ENCODE assay signal across 8 mouse cellular contexts in the genomic region with DNA sequence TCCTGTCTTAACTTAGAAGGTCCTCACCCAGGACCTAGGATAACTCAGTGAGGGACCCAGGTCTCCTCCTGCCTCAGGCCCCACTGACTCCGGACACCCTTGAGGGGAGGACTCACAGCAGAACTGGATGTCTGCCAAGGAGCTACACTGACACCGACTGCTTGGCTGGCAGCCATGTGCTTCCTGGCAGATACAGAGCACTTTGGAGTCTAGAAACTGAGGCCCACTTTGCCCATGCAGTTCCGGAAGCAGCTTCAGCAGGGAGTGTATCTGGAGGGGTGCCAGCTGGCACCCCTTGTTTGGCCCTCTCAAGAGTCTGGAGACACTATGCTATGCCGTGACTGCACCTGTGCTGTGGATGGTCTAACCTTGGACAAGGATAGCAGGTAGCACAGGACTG. TPM values are rescaled to one million over a fixed set of nuclear protein-coding genes. Genes with fewer than 3 reads are reported as not detected.
A peak's percentile ranks its signal among the peaks of the same experiment; 100 is the strongest.
DNase-seq lines count a peak whose midpoint lies in the region; ATAC-seq and TF ChIP-seq lines count a peak whose summit lies in the region.

No protein-coding gene starts in this region.

- H3K9me3 ChIP-seq in kidney, postnatal 0 days (replicated peaks; ENCODE audit: low read length): no peaks in the 10 kb centered on the region

- ATAC-seq in kidney, postnatal 0 days (replicated peaks; ENCODE audit: low FRiP score, low read depth): no peak

- TF ChIP-seq EP300 in heart, adult 2 months (IDR thresholded peaks at IDR 0.05; ENCODE audit: insufficient read depth, low read depth, low read length): no peak

- no peaks in the 10 kb centered on the region for H3K36me3 ChIP-seq in heart, adult 2 months (ENCODE audit: control insufficient read depth, insufficient read depth, low read length)
- H3K36me3 ChIP-seq in kidney, postnatal 0 days (ENCODE audit: insufficient read depth, low read length): no peaks in the 10 kb centered on the region

- H3K4me3 ChIP-seq in heart, adult 2 months: no peak overlapping the region
- H3K4me3 ChIP-seq in kidney, postnatal 0 days (replicated peaks; ENCODE audit: low read depth, low read length): no peak overlapping the region

- peak; percentile 77 for DNase-seq in ovary, adult 18-20 months (ENCODE audit: low spot score)
- DNase-seq in ovary, postnatal 10 days (ENCODE audit: low spot score): no peak
- DNase-seq in brain, adult 2 months (ENCODE audit: low read depth, low spot score): peak; percentile 93
- peak; percentile 68 to 72 for DNase-seq in heart, adult 2 months
- DNase-seq in kidney, postnatal 0 days (ENCODE audit: low spot score): peak; percentile 29
- DNase-seq in lung, postnatal 10 days: peak; percentile 79
- peak; percentile 31 to 59 for DNase-seq in thymus, adult 18-20 months
- DNase-seq in yolk sac, embryonic 10.5 days (ENCODE audit: low spot score): no peak

- TF ChIP-seq POLR2A in heart, adult 2 months (IDR thresholded peaks at IDR 0.05; ENCODE audit: insufficient read depth, low read depth, low read length): no peak

- H3K79me2 ChIP-seq in heart, adult 2 months (replicated peaks; ENCODE audit: control insufficient read depth, insufficient read depth, low read length): no peaks in the 10 kb centered on the region

- H3K4me1 ChIP-seq in heart, adult 2 months (ENCODE audit: control insufficient read depth, insufficient read depth, low read length): peaks cover 2% of the 10 kb centered on the region
- H3K4me1 ChIP-seq in kidney, postnatal 0 days (replicated peaks; ENCODE audit: insufficient read depth, low read length): no peaks in the 10 kb centered on the region

- no peak overlapping the region for H3K27ac ChIP-seq in heart, adult 2 months
- H3K27ac ChIP-seq in kidney, postnatal 0 days: no peak overlapping the region

- TF ChIP-seq CTCF in heart, adult 2 months (IDR thresholded peaks at IDR 0.05): no peak
- TF ChIP-seq CTCF in kidney, postnatal 0 days (IDR thresholded peaks at IDR 0.05; ENCODE audit: low read depth): no peak

- no peak overlapping the region for H3K9ac ChIP-seq in heart, adult 2 months (ENCODE audit: low read depth, low read length)
- no peak overlapping the region for H3K9ac ChIP-seq in kidney, postnatal 0 days (ENCODE audit: low read depth, low read length)

- WGBS in heart, adult 2 months: 2% methylated on average over 4 of the region's 4 CpGs
- WGBS in kidney, postnatal 0 days: 25% methylated on average over 4 of the region's 4 CpGs

- no peaks in the 10 kb centered on the region for H3K27me3 ChIP-seq in heart, adult 2 months (ENCODE audit: control insufficient read depth, insufficient read depth, low read length)
- H3K27me3 ChIP-seq in kidney, postnatal 0 days (ENCODE audit: insufficient read depth, low read length): no peaks in the 10 kb centered on the region; the same call in 1 of the 2 replicates

- intact Hi-C loops in heart, adult 2 months (cut with DNase I): no loop called here

- no peak overlapping the region for H3K4me2 ChIP-seq in kidney, postnatal 0 days (ENCODE audit: low read length)

RNA-seq across cellular contexts. Expression of a gene that starts 9.7 kb away (rescaled TPM):
- total RNA-seq in heart, adult 2 months (2021): 10 to 100 TPM; 12.5 TPM
- 17.4 and 17.9 TPM in 2 replicates for polyA plus RNA-seq in heart, adult 2 months (2012; rRNA removed)
- 32.0 and 35.1 TPM in 2 replicates for polyA plus RNA-seq in kidney, postnatal 0 days (2015; fragmentation: Nextera tagmentation; extraction: Ambion mirVana)

RNA-seq across cellular contexts. Expression of a gene that starts 11.9 kb away (rescaled TPM):
- total RNA-seq in heart, adult 2 months (2021): under 1 TPM; 0.55 to 0.63 TPM
- 0.31 and 0.41 TPM in 2 replicates for polyA plus RNA-seq in heart, adult 2 months (2012; rRNA removed)
- not detected in 2 replicates for polyA plus RNA-seq in kidney, postnatal 0 days (2015; fragmentation: Nextera tagmentation; extraction: Ambion mirVana)

RNA-seq across cellular contexts. Expression of a gene that starts 18.8 kb away (rescaled TPM):
- under 1 TPM; 0.26 to 0.50 TPM for total RNA-seq in heart, adult 2 months (2021)
- 5.3 and 5.6 TPM in 2 replicates for polyA plus RNA-seq in heart, adult 2 months (2012; rRNA removed)
- polyA plus RNA-seq in kidney, postnatal 0 days (2015; fragmentation: Nextera tagmentation; extraction: Ambion mirVana): 79.0 and 88.4 TPM in 2 replicates

RNA-seq across cellular contexts. Expression of a gene that starts 24.9 kb away (rescaled TPM):
- 10 to 100 TPM; 24.0 to 29.5 TPM for total RNA-seq in heart, adult 2 months (2021)
- 59.6 and 61.7 TPM in 2 replicates for polyA plus RNA-seq in heart, adult 2 months (2012; rRNA removed)
- polyA plus RNA-seq in kidney, postnatal 0 days (2015; fragmentation: Nextera tagmentation; extraction: Ambion mirVana): 95.3 and 101 TPM in 2 replicates

RNA-seq across cellular contexts. Expression of a gene that starts 29.1 kb away (rescaled TPM):
- 1 to 10 TPM; 1.1 to 1.3 TPM for total RNA-seq in heart, adult 2 months (2021)
- 1.4 and 1.9 TPM in 2 replicates for polyA plus RNA-seq in heart, adult 2 months (2012; rRNA removed)
- 9.3 and 9.5 TPM in 2 replicates for polyA plus RNA-seq in kidney, postnatal 0 days (2015; fragmentation: Nextera tagmentation; extraction: Ambion mirVana)

Comparison
In these comparisons a context has a peak if more than half of its experiments do, and no peak if none do; other contexts are left out.
1. DNase-seq: peak in ovary, adult 18-20 months (single experiment), brain, adult 2 months (single experiment), heart, adult 2 months (2 of 2), kidney, postnatal 0 days (single experiment), lung, postnatal 10 days (single experiment) and thymus, adult 18-20 months (2 of 2); none in ovary, postnatal 10 days (single experiment) and yolk sac, embryonic 10.5 days (single experiment).
2. RNA of a gene that starts 18.8 kb away (polyA plus RNA-seq): 79.0 to 88.4 TPM in kidney, postnatal 0 days; 5.3 to 5.6 TPM in heart, adult 2 months; every median in the first group is over 10 times any median in the second.